Mouse (Mus musculus) kidney, embryonic 15.5 days (tissue): ENCODE measurements around the gene Wdfy1. TPM values are rescaled to one million over a fixed set of nuclear protein-coding genes. Genes with fewer than 3 reads are reported as not detected.

Experiments
- ATAC-seq: fragments of 200-750 bp; cut with Nextera tagmentation; replicated peaks from 2 replicates; pipeline ENCODE4 v1.8.0; 2017; ENCODE audit warnings: moderate TSS enrichment; ENCODE audit not compliant: low FRiP score
- H3K27ac ChIP-seq: fragments of 300-500 bp; sonication (generic); 2 replicates; pipeline ENCODE4 v1.5.1; 2015; ENCODE audit warnings: mild to moderate bottlenecking, inconsistent platforms
- H3K27me3 ChIP-seq: fragments of 300-500 bp; sonication (generic); 2 replicates; pipeline ENCODE4 v1.6.1; 2015; ENCODE audit warnings: inconsistent platforms
- H3K36me3 ChIP-seq: fragments of 300-500 bp; sonication (generic); 2 replicates; pipeline ENCODE4 v1.6.1; 2015; ENCODE audit warnings: inconsistent platforms
- H3K4me1 ChIP-seq: fragments of 300-500 bp; sonication (generic); 2 replicates; pipeline ENCODE4 v1.6.1; 2015; ENCODE audit warnings: inconsistent platforms
- H3K4me2 ChIP-seq: fragments of 300-500 bp; sonication (generic); 2 replicates; pipeline ENCODE4 v1.6.1; 2015; ENCODE audit warnings: moderate library complexity, mild to moderate bottlenecking, inconsistent platforms
- H3K4me3 ChIP-seq: fragments of 300-500 bp; sonication (generic); replicated peaks from 2 replicates; pipeline ENCODE4 v1.5.1; 2015; ENCODE audit warnings: mild to moderate bottlenecking, inconsistent platforms
- H3K9ac ChIP-seq: fragments of 300-500 bp; sonication (generic); 2 replicates; pipeline ENCODE4 v1.6.1; 2015; ENCODE audit warnings: mild to moderate bottlenecking, inconsistent platforms
- H3K9me3 ChIP-seq: fragments of 300-500 bp; sonication (generic); replicated peaks from 2 replicates; pipeline ENCODE4 v1.6.1; 2016; ENCODE audit warnings: inconsistent platforms
- WGBS: fragments of 180-500 bp; shearing (Covaris S2); methylation state at CpG from one replicate; pipeline ENCODE4 v1.1.7; 2015; ENCODE audit warnings: mixed read lengths; 5-methylcytosine and 5-hydroxymethylcytosine counted together
- polyA plus RNA-seq: library from polyadenylated mRNA; unstranded; fragments of >200 nt; fragmentation: Nextera tagmentation; extraction: Ambion mirVana; gene quantifications from 2 replicates; pipeline ENCODE4 v1.2.1, GENCODE M21; 2015

Gene Wdfy1
- polyA plus RNA-seq, 1 experiment from 2014 or later: 47.5 TPM

GRCm38 (mm10) chr1:79742949-79743348 is 33.0 kb downstream of the Wdfy1 start:
- 84% methylated on average over 7 of the region's 7 CpGs for WGBS
- Histone ChIP-seq H3K4me3 (no peak overlapping the region), H3K9ac (no peak overlapping the region)

GRCm38 (mm10) chr1:79741002-79741401 is 34.9 kb downstream of the Wdfy1 start:
- Histone ChIP-seq H3K9me3 (no peaks in the 10 kb centered on the region), H3K36me3 (0 out of 2 replicates have a peak, but pooled peaks cover 11% of the 10 kb centered on the region), H3K27ac (no peak overlapping the region), H3K4me3 (no peak overlapping the region), H3K4me2 (no peak overlapping the region), H3K9ac (no peak overlapping the region), H3K27me3 (no peaks in the 10 kb centered on the region), H3K4me1 (no peaks in the 10 kb centered on the region)
- WGBS: 72% methylated on average over 4 of the region's 4 CpGs
- ATAC-seq: peak; percentile 67; the same call in 1 of the 2 replicates

More at GRCm38 (mm10) chr1:79742949-79743348, 33.0 kb downstream of the Wdfy1 start:
- 0 out of 2 replicates have a peak, but pooled peaks cover 10% of the 10 kb centered on the region for H3K36me3 ChIP-seq
- H3K4me2 ChIP-seq: no peak overlapping the region
- no peaks in the 10 kb centered on the region for H3K9me3 ChIP-seq
- H3K27ac ChIP-seq: no peak overlapping the region
- ATAC-seq: no peak
- no peaks in the 10 kb centered on the region for H3K4me1 ChIP-seq
- H3K27me3 ChIP-seq: no peaks in the 10 kb centered on the region

- ATAC-seq: no peak
- Histone ChIP-seq H3K27me3 (no peaks in the 10 kb centered on the region), H3K27ac (no peak overlapping the region), H3K36me3 (0 out of 2 replicates have a peak, but pooled peaks cover 11% of the 10 kb centered on the region), H3K9me3 (no peaks in the 10 kb centered on the region), H3K4me3 (no peak overlapping the region), H3K4me1 (no peaks in the 10 kb centered on the region), H3K9ac (no peak overlapping the region), H3K4me2 (no peak overlapping the region)
- WGBS: 92% methylated on average over 2 of the region's 2 CpGs
These were observed 36.2 kb downstream of the Wdfy1 start for GRCm38 (mm10) chr1:79739726-79740125.

- H3K4me3 ChIP-seq: no peak overlapping the region
- no peak overlapping the region for H3K9ac ChIP-seq
- H3K9me3 ChIP-seq: no peaks in the 10 kb centered on the region
- H3K4me1 ChIP-seq: no peaks in the 10 kb centered on the region
- H3K4me2 ChIP-seq: no peak overlapping the region
- ATAC-seq: no peak
- no peaks in the 10 kb centered on the region for H3K27me3 ChIP-seq
- H3K36me3 ChIP-seq: 0 out of 2 replicates have a peak, but pooled peaks cover 17% of the 10 kb centered on the region
- no peak overlapping the region for H3K27ac ChIP-seq
- 92% methylated on average over 3 of the region's 3 CpGs for WGBS
These were observed 39.5 kb downstream of the Wdfy1 start for GRCm38 (mm10) chr1:79736408-79736807.

GRCm38 (mm10) chr1:79734794-79735193 is 41.1 kb downstream of the Wdfy1 start:
- no peaks in the 10 kb centered on the region for H3K4me1 ChIP-seq
- H3K9ac ChIP-seq: no peak overlapping the region
- H3K9me3 ChIP-seq: no peaks in the 10 kb centered on the region
- no peak overlapping the region for H3K4me2 ChIP-seq
- ATAC-seq: no peak
- H3K27me3 ChIP-seq: no peaks in the 10 kb centered on the region
- 84% methylated on average over 5 of the region's 5 CpGs for WGBS
- H3K4me3 ChIP-seq: no peak overlapping the region
- no peak overlapping the region for H3K27ac ChIP-seq
- 0 out of 2 replicates have a peak, but pooled peaks cover 17% of the 10 kb centered on the region for H3K36me3 ChIP-seq

- Histone ChIP-seq H3K9me3 (no peaks in the 10 kb centered on the region), H3K4me2 (no peak overlapping the region), H3K27ac (no peak overlapping the region), H3K27me3 (no peaks in the 10 kb centered on the region), H3K9ac (no peak overlapping the region), H3K36me3 (peaks cover 32% of the 10 kb centered on the region), H3K4me3 (no peak overlapping the region), H3K4me1 (peaks cover 3% of the 10 kb centered on the region; the same call in 1 of the 2 replicates)
- 85% methylated on average over 13 of the region's 13 CpGs for WGBS
- no peak for ATAC-seq
These were observed 61.6 kb downstream of the Wdfy1 start for GRCm38 (mm10) chr1:79714152-79714923.

GRCm38 (mm10) chr1:79713081-79713480 is 62.9 kb downstream of the Wdfy1 start:
- 85% methylated on average over 5 of the region's 5 CpGs for WGBS
- peaks cover 36% of the 10 kb centered on the region for H3K36me3 ChIP-seq
- H3K27ac ChIP-seq: no peak overlapping the region
- H3K4me1 ChIP-seq: peaks cover 3% of the 10 kb centered on the region; the same call in 1 of the 2 replicates
- H3K27me3 ChIP-seq: no peaks in the 10 kb centered on the region
- H3K9ac ChIP-seq: no peak overlapping the region
- H3K9me3 ChIP-seq: no peaks in the 10 kb centered on the region
- ATAC-seq: no peak
- H3K4me2 ChIP-seq: no peak overlapping the region
- no peak overlapping the region for H3K4me3 ChIP-seq

- H3K4me2 ChIP-seq: no peak overlapping the region
- H3K4me1 ChIP-seq: peaks cover 3% of the 10 kb centered on the region; the same call in 1 of the 2 replicates
- H3K36me3 ChIP-seq: peaks cover 47% of the 10 kb centered on the region
- no peaks in the 10 kb centered on the region for H3K9me3 ChIP-seq
- ATAC-seq: no peak
- no peaks in the 10 kb centered on the region for H3K27me3 ChIP-seq
- peak overlapping the region; percentile 48 for H3K27ac ChIP-seq
- WGBS: 67% methylated on average over 18 of the region's 18 CpGs
- no peak overlapping the region for H3K9ac ChIP-seq
- H3K4me3 ChIP-seq: no peak overlapping the region
These were observed 64.5 kb downstream of the Wdfy1 start for GRCm38 (mm10) chr1:79711147-79712126.

GRCm38 (mm10) chr1:79710678-79711077 is 65.3 kb downstream of the Wdfy1 start:
- Histone ChIP-seq H3K9me3 (no peaks in the 10 kb centered on the region), H3K36me3 (peaks cover 54% of the 10 kb centered on the region), H3K4me2 (no peak overlapping the region), H3K4me3 (no peak overlapping the region), H3K27ac (peak overlapping the region; percentile 48; the same call in 1 of the 2 replicates), H3K9ac (no peak overlapping the region), H3K4me1 (peaks cover 3% of the 10 kb centered on the region; the same call in 1 of the 2 replicates), H3K27me3 (no peaks in the 10 kb centered on the region)
- WGBS: 54% methylated on average over 4 of the region's 4 CpGs
- no peak for ATAC-seq

- peaks cover 56% of the 10 kb centered on the region for H3K36me3 ChIP-seq
- H3K4me3 ChIP-seq: no peak overlapping the region
- 78% methylated on average over 8 of the region's 8 CpGs for WGBS
- 0 out of 2 replicates have a peak, but pooled peaks have one; percentile 36 for ATAC-seq
- no peaks in the 10 kb centered on the region for H3K9me3 ChIP-seq
- H3K9ac ChIP-seq: no peak overlapping the region
- H3K27me3 ChIP-seq: no peaks in the 10 kb centered on the region
- H3K27ac ChIP-seq: no peak overlapping the region
- peaks cover 3% of the 10 kb centered on the region; the same call in 1 of the 2 replicates for H3K4me1 ChIP-seq
- no peak overlapping the region for H3K4me2 ChIP-seq
These were observed 65.7 kb downstream of the Wdfy1 start for GRCm38 (mm10) chr1:79710216-79710615.

GRCm38 (mm10) chr1:79707383-79707782 is 68.6 kb downstream of the Wdfy1 start:
- 82% methylated on average over 9 of the region's 9 CpGs for WGBS
- H3K9me3 ChIP-seq: no peaks in the 10 kb centered on the region
- no peak overlapping the region for H3K4me2 ChIP-seq
- peaks cover 45% of the 10 kb centered on the region for H3K36me3 ChIP-seq
- H3K9ac ChIP-seq: no peak overlapping the region
- H3K4me3 ChIP-seq: no peak overlapping the region
- no peak overlapping the region for H3K27ac ChIP-seq
- H3K4me1 ChIP-seq: peaks cover 3% of the 10 kb centered on the region; the same call in 1 of the 2 replicates
- H3K27me3 ChIP-seq: no peaks in the 10 kb centered on the region
- no peak for ATAC-seq
